Mouse (Mus musculus): ENCODE results near the gene Heatr9. TPM values are rescaled to one million over a fixed set of nuclear protein-coding genes. Genes with fewer than 3 reads are reported as not detected.

Heatr9 gene
- total RNA-seq, 1 experiment from 2014 or later = 7.9 TPM

Other genes with a start within 250 kb of the Heatr9 start
- 0.29 to 0.86 TPM (median 0.43 TPM) in 3 replicates for gene Slfn14, start 235.4 kb downstream of the Heatr9 start, total RNA-seq (2017)
- gene Ap2b1, start 223.2 kb downstream of the Heatr9 start, total RNA-seq (2017) = 58.0 to 88.4 TPM (median 71.4 TPM) in 3 replicates
- 3.8 to 5.7 TPM (median 4.9 TPM) in 3 replicates for gene Pex12, start 219.6 kb downstream of the Heatr9 start, total RNA-seq (2017)
- 0.11 TPM in 1 of 3 replicates, not detected in the others for gene Rasl10b, start 113.0 kb downstream of the Heatr9 start, total RNA-seq (2017)
- gene Gas2l2, start 92.7 kb downstream of the Heatr9 start, total RNA-seq (2017) = not detected in 3 replicates
- 2.9 to 8.2 TPM (median 6.0 TPM) in 3 replicates for gene 1700020L24Rik, start 84.5 kb downstream of the Heatr9 start, total RNA-seq (2017)
- gene Mmp28, start 59.1 kb downstream of the Heatr9 start, total RNA-seq (2017) = 0.39 to 0.75 TPM in 2 of 3 replicates, not detected in the other
- gene Taf15, start 49.1 kb downstream of the Heatr9 start, total RNA-seq (2017) = 32.9 to 77.9 TPM (median 52.7 TPM) in 3 replicates
- gene Ccl5, start 8.3 kb upstream of the Heatr9 start, total RNA-seq (2017) = 781 to 2,479 TPM (median 803 TPM) in 3 replicates
- 98.1 to 442 TPM (median 354 TPM) in 3 replicates for gene Ccl9, start 56.5 kb upstream of the Heatr9 start, total RNA-seq (2017)
- gene Ccl6, start 70.9 kb upstream of the Heatr9 start, total RNA-seq (2017) = 235 to 1,319 TPM (median 1,123 TPM) in 3 replicates
- 1.3 TPM in 1 of 3 replicates, not detected in the others for gene Rpl9-ps1, start 123.4 kb upstream of the Heatr9 start, total RNA-seq (2017)
- gene Ccl3, start 127.2 kb upstream of the Heatr9 start, total RNA-seq (2017) = 448 to 606 TPM (median 547 TPM) in 3 replicates
- gene Ccl4, start 140.4 kb upstream of the Heatr9 start, total RNA-seq (2017) = 523 to 801 TPM (median 669 TPM) in 3 replicates
- gene Wfdc17, start 181.8 kb upstream of the Heatr9 start, total RNA-seq (2017) = 8.1 to 15.4 TPM (median 14.2 TPM) in 3 replicates
- 4.7 TPM in 1 of 3 replicates, not detected in the others for gene Wfdc18, start 186.8 kb upstream of the Heatr9 start, total RNA-seq (2017)
- 0.95 TPM in 1 of 3 replicates, not detected in the others for gene Wfdc21, start 224.8 kb upstream of the Heatr9 start, total RNA-seq (2017)
- gene Heatr6, start 231.5 kb upstream of the Heatr9 start, total RNA-seq (2017) = 12.9 to 19.4 TPM (median 16.7 TPM) in 3 replicates

Data from monocyte, adult 5-6 weeks (primary cell).